Mouse (Mus musculus) retina, postnatal 7 days (tissue): Measurements from ENCODE around the gene 1700029I15Rik.

ENCODE experiments used
- DNase-seq: peaks from one replicate; pipeline ENCODE4 v3.0.0-alpha.2; 2012; ENCODE audit warnings: low read depth, low spot score

Gene 1700029I15Rik

DNA sequence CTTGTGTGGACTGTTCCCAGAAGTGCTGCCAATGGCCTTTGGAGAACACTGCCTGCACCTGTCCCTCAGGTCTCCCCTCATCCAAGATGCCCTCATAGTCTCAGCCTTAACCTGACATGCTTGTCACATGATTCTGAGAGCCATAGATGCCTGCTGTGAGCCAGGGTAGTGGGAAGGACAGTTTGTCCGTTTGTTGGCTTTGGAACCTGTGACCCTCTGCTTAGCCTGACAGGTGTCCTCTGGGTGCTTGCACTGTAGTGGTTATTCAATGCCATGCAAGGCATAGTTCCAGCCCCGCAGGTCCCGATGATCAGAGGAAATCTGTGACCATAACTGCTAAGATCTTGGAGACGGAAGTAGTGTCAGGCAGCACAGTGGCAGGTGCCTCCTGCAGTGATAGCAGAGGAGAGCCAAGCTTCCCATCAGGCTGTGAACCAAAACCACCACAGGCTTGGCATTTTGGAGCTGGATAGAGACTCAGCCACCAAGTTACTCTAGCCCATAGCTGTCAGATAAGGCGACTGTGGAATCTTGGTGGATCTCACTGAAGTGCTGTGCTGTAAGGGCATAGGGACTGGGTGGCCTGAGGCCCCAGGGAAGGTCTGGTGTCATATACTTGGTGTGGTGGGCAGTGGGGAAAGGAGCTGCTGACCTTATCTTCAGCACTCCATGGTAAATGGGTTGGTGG lies at the start of gene 1700029I15Rik:
TSS of gene 1700029I15Rik (plus strand) at position 638 of the 688 bp plus-strand sequence.
- no peak for DNase-seq

DNA sequence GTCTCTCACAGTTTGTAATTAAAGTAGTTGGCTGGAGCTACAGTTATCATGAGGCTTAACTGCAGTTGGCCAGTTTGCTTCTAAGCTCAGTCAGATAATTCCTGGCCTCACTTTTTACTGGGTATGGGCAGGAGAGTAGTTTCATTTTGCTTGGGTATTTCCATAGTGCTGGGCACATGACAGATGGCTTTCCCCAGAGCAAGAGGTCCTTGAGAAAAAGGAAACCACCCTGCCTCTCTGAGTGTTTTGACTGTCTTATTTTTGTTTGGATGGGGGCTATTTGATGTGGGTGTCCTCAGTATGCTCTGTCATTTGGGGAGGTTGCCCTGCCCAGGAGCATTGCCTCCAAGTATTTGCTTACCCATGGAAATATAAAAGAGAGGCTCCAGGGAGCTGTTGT lies 39.9 kb upstream of the 1700029I15Rik start:
- no peak for DNase-seq

DNA sequence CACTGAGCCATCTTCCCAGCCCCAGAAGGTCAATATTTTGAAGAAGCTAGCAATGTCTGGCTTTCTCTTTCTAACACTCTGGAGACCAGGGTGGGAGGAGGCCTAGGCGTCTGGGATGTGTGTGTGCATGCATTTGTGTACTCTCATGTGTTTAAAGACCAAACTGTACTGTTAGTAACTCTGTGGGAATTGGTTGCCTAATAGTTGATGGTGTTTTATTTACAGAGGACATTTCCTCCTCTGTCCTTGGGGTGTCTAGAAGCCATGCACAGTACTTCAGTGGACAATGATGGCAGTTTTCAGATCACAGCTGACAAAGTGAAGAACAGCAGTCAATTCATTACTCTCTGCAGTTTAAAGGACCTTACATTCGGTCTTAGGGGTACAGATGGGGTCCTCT lies 35.1 kb upstream of the 1700029I15Rik start:
- DNase-seq, result no peak

DNA sequence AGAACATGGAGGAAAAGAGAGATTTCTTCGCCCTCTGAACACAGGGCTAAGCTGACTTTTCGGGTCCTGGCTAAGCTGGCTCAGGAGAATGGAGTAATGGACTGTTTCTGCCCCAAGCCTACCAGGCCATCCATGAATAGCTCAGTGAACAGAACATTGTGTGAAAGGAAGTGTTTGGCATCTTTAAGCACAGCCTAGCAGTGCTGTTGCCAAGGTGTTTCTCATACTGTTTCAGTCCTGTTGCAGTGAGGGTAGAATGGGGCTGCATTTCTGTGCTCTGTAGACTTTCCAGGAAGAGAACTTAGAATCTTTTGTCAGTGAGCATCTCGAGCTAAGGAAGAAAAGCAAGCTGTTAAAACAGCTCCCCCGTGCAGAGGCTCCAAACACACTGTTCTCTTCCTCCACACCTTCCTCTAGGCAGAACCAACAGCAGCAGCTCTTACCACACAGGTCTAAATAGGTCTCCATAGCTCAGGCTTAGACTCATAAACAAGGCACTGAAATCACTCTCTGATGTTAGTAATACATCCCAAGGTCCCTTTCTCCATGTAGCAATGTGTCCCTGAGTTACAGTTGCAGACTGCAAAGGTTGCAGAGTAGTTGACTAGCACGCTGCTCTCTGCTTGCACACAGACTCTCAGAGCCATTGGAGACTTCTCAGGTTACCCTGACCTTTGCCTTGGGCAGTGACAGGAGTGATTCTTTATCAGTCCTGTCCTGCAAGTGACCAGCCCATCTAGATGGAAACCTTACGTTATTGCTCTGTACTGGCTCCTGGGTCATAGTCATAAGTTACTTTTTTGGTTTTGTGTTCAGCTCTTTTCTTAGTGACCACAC lies 32.5 kb upstream of the 1700029I15Rik start:
- DNase-seq, result no peak

DNA sequence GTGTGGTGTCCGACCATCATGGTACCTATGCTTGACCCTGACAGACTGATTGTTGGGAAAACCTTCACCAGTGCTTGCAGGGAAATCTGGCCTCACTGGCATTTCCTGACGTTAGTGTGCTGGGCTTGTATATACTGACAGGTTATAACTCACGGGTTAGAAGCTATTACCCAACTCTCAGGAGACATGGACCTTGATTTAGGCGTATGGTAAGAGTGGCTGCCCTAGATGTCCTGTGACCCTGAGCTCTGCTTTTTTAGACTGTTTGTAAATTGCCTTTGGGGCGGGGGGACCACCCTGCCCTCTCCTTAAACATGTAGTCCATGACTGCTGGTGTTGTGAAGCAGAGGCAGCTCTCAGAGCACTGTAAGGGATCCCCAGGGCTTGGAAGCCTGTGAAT lies 31.7 kb upstream of the 1700029I15Rik start:
- DNase-seq, result no peak

- no peak for DNase-seq
Observed at GRCm38 (mm10) chr2:92353402-92353801, 28.9 kb upstream of the 1700029I15Rik start.

DNA sequence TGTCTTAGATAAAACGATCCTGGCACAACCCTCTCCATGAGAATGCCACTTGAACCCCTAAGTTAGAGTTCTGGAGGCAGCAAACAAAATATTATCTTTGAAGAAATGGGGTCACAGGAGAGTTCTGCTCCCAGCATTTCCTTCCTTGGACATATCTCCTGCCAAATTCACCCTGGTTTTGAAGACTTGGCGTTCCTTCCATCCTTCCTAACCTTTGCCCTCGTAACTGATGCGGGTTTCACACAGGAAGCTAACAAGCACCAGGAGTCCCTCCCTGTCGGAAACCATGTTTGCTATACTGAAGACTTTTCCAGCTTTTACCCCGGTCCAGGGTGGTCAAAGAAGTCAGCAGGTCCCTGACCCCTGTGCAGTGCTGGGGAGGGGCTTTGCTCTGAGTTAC lies 28.1 kb upstream of the 1700029I15Rik start:
- DNase-seq, result no peak

DNA sequence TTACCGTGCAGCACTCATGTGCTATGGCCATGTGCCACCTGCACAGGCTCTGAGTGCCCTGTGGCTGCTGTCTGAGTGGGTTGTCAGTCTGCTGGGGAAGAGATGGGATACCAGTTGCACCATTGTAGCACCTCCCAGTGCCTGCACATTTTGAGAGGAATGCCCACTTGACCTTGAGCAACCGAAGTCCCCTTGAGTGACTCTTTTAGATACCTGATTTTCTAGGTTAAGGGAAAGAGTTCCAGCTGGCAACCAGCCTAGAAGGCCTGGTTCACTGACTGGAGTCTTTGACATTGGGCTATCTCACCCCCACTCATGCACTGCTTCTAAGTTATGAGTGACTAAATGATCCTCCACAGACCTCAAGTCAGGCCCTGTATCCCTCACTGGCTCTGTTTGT lies 23.0 kb upstream of the 1700029I15Rik start:
- no peak for DNase-seq

DNA sequence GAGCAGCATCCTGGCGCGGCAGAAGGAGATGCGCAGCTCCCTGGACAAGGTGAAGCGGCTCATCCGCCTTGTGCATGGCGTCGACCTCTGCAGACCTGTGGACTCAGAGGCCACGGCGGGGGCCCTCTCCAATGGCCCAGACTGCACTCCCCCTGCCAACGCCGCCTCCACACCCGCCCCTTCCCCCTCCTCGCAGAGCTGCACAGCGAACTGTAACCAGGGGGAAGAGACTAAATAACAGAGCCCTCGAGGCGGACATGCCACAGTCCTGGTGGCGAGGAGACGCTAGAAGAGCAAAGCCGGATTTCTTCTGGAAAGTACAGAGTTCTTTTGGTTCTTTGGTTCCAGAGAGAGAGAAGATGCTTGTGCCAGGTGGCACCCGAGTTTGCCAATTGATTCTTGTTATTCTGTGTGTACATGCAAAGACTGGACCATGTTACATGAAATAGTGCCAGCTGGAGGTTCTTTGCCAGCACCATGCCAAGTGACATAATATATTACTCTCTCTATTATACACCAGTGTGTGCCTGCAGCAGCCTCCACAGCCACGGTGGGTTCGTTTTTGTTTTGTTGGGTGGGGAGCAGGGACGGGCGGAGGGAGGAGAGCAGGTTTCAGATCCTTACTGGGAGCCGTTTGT lies 22.0 kb upstream of the 1700029I15Rik start:
- DNase-seq, result no peak

- DNase-seq, result no peak
Observed at GRCm38 (mm10) chr2:92360893-92361292, 21.4 kb upstream of the 1700029I15Rik start.

DNA sequence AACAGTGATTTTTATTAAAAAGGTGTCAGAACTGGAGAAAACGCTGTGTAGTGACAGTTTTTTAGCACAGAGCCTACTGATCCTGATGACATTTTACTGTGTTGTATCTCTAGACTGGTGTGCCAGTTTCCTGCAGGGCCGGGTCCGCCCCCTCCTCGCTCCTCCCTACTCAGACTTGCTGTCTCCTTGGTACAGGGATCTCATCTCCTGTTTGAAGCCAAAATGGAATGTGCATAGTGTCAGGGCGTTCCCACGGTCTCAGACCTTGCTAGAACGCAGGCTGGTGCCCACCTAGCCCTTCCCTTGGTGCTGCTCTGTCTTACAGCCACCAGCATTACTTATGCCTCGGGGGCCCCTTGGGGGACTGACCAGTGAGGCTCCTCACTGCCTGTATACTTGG lies 20.5 kb upstream of the 1700029I15Rik start:
- DNase-seq, result no peak

GRCm38 (mm10) chr2:92362571-92363228 lies 19.6 kb upstream of the 1700029I15Rik start:
- DNase-seq, result no peak

DNA sequence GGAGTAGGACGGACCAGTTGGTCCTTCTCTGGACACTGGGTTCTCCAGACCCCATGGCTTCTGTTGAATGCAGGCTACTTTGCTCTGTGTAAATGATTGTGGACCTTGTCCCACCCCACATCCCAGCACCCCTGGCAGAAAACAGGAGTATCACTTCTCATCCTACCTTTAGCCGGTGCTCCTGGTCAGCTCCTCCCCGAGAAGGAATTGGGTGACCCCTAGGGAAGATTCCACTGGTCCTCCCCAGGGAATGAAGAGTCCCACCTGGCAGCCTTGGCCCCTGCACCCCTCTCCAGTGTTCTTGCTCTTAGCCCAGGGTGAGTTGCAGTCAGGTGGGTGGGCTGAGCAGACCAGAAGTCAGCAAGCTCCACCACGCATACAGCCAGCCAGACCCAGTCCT lies 18.3 kb upstream of the 1700029I15Rik start:
- no peak for DNase-seq

GRCm38 (mm10) chr2:92365568-92365967 lies 16.8 kb upstream of the 1700029I15Rik start:
- DNase-seq, result no peak

DNA sequence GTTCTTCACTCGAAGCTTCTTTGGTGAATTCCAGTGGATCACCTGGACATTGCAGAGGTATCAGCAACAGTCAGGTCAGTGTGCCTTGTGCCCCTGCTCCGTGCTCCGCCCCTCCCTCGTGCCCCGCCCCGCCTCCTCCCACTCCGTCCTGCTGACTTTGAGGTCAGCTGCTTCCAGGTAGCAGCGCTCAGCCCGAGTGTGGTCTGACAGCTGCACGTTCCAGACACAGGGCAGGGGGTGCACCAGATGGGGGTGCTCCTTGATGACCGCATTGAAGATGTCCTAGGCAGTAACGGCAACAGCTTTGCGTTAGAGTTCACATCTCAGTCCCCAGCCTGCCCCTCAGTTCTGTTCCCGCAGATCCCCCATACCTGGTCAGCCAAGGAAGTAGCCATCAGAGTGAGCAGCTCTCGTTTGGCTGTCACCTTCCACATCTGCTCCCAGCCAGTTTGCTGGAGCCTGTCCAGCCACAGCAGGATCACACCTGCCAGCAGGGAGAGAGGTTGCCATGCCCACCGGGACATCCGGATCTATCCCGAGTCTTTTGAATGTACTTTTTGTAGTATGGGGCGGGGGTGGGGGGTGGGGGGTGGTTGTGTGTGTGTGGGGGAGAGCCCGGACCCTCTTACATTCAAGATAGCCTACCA lies 14.8 kb upstream of the 1700029I15Rik start:
- DNase-seq, result no peak

DNA sequence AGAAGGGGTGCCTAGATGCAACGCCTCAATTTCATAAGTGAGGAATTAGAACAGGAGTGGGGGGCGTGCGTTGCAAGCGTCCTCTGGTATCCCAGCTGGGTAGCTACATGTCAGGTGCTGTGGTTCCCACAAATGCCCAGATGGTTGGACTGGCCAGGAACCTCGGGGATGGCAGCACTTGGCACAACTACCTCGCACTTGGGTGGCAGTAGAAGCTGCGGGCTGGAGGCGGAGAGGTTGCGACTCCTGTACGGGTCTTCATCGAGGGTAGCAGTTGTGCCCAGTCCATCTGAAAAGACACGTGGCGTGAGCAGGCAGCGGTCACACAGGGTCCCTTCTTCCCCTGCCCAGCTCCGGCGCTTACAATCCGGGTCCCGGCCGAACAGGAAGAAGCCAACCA lies 12.0 kb upstream of the 1700029I15Rik start:
- DNase-seq, result no peak

DNA sequence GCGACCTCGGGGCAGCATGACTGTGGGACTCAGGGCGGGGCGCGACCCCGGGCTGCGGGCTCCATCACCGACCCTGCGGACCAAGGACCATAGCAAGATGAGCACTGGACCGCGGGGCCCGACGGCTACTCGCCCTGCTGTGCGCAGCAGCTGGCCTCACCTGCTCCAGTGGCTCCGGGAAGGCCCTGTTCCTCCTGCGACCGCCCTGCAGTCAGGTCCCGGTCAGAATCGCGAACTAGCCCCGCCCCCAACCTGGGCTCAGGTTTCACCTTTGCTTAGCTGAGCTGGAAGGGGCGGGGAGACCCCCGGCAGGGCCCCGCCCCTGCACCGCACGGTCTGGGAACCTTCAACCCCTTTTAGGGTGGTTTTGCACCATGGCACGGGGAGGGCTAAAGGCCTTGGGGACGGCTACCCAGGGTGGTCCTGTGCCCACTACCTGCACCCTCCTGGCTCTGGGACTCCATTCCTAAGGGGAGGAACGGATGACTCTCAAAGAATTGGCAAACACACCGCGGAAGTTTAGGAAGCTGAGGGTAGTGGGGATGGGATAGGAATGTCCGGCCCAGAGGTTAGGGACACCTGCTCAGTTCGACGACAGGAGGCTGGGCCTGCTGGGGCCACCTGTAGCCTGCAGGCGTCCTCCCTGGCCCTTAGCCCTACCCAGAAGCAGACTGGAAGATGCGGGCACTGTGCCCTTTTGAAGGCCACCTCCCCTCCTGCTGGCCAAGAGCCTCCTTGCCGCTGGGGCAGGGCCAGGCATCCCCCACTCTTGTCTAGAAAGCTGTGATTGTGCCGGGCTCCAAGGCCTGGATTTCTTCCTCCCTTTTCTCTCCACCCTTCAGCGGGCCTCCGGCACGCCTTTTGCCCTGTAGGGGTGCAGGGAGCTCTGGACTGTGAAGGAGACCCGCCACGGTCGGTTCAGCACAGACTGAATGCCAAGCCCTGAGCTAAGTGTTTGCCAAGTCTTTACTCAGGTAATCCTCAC lies 11.2 kb upstream of the 1700029I15Rik start:
- no peak for DNase-seq

DNA sequence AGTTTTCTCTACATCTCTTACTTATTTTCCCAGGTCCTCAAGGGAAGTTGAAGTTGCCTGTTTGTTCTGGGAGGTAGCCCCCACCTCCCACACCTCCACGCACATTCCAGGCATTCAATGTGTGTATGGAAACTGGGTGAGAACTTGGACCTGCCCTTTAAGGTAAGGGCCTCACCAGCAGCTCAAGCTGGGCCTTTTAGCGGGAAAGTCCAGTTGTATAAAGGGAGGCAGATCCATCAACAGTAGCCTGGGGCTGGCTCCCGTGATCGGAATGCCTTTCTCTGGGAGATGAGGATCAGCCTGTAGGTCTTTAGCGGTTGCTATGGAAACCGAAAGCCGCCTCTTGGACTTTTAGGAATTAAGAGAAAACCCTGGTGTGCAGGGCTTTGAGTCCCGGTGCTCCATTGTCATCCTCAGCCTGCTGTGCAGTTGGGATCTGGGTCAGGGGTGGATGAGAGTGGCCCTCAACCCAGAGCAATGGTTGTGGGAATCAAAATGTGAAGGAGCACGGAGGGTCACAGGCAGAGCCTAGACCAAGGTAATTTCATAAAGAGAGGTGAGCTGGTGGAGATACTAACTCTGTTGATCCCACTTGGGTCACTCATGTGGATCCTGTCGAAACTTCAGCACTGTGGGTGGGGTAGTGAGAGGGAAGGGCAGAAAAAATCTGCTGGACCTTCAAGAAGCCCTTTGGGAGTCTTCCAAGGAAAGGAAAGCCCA lies 10.2 kb upstream of the 1700029I15Rik start:
- no peak for DNase-seq

DNA sequence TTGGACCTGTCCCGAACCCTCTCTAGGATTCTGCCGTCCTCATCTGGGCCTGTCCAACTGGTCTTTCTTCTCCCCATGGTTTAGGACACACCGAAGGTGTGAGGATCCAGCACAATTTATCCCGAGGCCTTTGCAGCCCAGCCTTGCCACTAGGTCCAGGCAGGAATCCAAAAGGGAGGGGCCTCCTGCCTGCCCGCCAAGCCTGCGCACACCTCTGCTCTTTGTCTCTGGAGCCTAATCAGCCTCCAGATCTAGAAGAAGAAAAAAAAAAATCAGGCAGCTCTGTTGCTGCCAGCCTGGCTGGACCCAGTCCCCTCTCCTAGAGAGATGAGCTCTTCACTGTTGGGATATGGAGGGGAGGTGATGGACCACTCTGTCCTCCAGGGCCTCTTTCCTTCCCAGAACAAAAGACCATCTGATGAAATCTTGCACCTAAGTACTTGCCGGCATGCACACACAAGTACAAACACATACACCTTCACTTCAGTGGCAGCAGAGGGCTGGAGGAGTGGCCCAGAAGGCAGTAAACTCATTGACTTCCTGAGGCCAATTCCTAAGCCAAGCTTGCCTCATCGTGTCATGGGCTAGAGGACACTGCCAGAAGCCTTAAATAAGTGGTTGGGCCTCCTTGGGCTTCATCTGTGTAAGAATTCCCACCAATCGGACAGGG lies 9.4 kb upstream of the 1700029I15Rik start:
- DNase-seq, result no peak
